Mouse (Mus musculus): ENCODE data around the gene Ccnl2. TPM values are rescaled to one million over a fixed set of nuclear protein-coding genes. Genes with fewer than 3 reads are reported as not detected.

The Ccnl2 gene
- 161 and 192 TPM in 2 replicates for polyA plus RNA-seq (2014; fragmentation: Nextera tagmentation; extraction: Ambion mirVana)

GRCm38 (mm10) chr4:155811929-155812664, at the start of gene Ccnl2:
Gene Ccnl2 (plus strand): TSS chr4:155812489.
- no peaks in the 10 kb centered on the region for H3K27me3 ChIP-seq (replicated peaks; ENCODE audit: control insufficient read depth, insufficient read depth, low read length)
- 1% methylated on average over 60 of the region's 60 CpGs for WGBS
- H3K9ac ChIP-seq (ENCODE audit: low read length): peak within 1 kb of the TSS; percentile 99
- peaks cover 75% of the 10 kb centered on the region for H3K36me3 ChIP-seq (ENCODE audit: control insufficient read depth, insufficient read depth, low read length)
- peaks cover 20% of the 10 kb centered on the region for H3K4me1 ChIP-seq (replicated peaks; ENCODE audit: control insufficient read depth, insufficient read depth, low read length)
- DNase-seq (ENCODE audit: low spot score): peak; percentile 95
- no peaks in the 10 kb centered on the region for H3K9me3 ChIP-seq (ENCODE audit: control insufficient read depth, low read length)
- H3K4me2 ChIP-seq (ENCODE audit: low read length): peak within 1 kb of the TSS; percentile 97
- H3K27ac ChIP-seq (ENCODE audit: low read depth): peak within 1 kb of the TSS; percentile 93
- ATAC-seq (replicated peaks; ENCODE audit: low FRiP score, low TSS enrichment, low read depth): peak; percentile 97
- H3K4me3 ChIP-seq (ENCODE audit: low read depth, low read length): peak within 1 kb of the TSS; percentile 100

DNA sequence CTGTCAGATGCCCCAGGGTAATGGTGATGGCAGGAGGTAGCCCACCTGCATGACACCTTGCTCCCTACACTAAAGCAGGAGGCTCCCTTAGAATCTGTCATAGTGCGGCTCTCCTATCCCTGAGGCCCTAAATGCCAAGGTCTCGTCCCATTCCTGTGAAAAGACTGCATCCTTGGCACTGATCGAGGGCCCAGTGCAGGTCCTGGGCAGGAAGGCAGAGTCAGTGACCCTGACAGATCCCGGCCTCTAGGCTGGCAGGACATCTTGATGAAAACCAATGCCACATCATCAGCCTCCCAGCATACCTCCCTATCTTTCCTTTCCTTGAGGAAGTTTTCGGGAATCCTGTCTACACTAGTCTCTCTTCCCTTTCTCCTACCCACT, 42.8 kb upstream of the Ccnl2 start:
- peak; percentile 67 for DNase-seq (ENCODE audit: low spot score)
- peak overlapping the region; percentile 55 for H3K4me3 ChIP-seq (ENCODE audit: low read depth, low read length)
- H3K9ac ChIP-seq (ENCODE audit: low read length): peak overlapping the region; percentile 55
- WGBS: 75% methylated on average over 5 of the region's 5 CpGs
- H3K9me3 ChIP-seq (ENCODE audit: control insufficient read depth, low read length): no peaks in the 10 kb centered on the region
- no peaks in the 10 kb centered on the region for H3K27me3 ChIP-seq (replicated peaks; ENCODE audit: control insufficient read depth, insufficient read depth, low read length)
- no peaks in the 10 kb centered on the region for H3K36me3 ChIP-seq (ENCODE audit: control insufficient read depth, insufficient read depth, low read length)
- H3K4me1 ChIP-seq (replicated peaks; ENCODE audit: control insufficient read depth, insufficient read depth, low read length): peaks cover 15% of the 10 kb centered on the region; the same call in 1 of the 2 replicates
- peak; percentile 0; the same call in 1 of the 2 replicates for ATAC-seq (replicated peaks; ENCODE audit: low FRiP score, low TSS enrichment, low read depth)
- H3K4me2 ChIP-seq (ENCODE audit: low read length): peak overlapping the region; percentile 76
- H3K27ac ChIP-seq (ENCODE audit: low read depth): 0 out of 2 replicates have a peak overlapping the region, but pooled peaks have one; percentile 16

- no peaks in the 10 kb centered on the region for H3K27me3 ChIP-seq (replicated peaks; ENCODE audit: control insufficient read depth, insufficient read depth, low read length)
- no peaks in the 10 kb centered on the region for H3K36me3 ChIP-seq (ENCODE audit: control insufficient read depth, insufficient read depth, low read length)
- H3K27ac ChIP-seq (ENCODE audit: low read depth): 0 out of 2 replicates have a peak overlapping the region, but pooled peaks have one; percentile 16
- peak; percentile 95 for DNase-seq (ENCODE audit: low spot score)
- peak overlapping the region; percentile 76 for H3K4me2 ChIP-seq (ENCODE audit: low read length)
- H3K4me1 ChIP-seq (replicated peaks; ENCODE audit: control insufficient read depth, insufficient read depth, low read length): peaks cover 16% of the 10 kb centered on the region
- peak; percentile 90 for ATAC-seq (replicated peaks; ENCODE audit: low FRiP score, low TSS enrichment, low read depth)
- H3K4me3 ChIP-seq (ENCODE audit: low read depth, low read length): peak overlapping the region; percentile 55
- WGBS: 0% methylated on average over 39 of the region's 39 CpGs
- H3K9me3 ChIP-seq (ENCODE audit: control insufficient read depth, low read length): no peaks in the 10 kb centered on the region
- H3K9ac ChIP-seq (ENCODE audit: low read length): peak overlapping the region; percentile 55
Measured at GRCm38 (mm10) chr4:155769880-155770512, 42.3 kb upstream of the Ccnl2 start.

GRCm38 (mm10) chr4:155770626-155771025, 41.7 kb upstream of the Ccnl2 start:
- no peak for DNase-seq (ENCODE audit: low spot score)
- Histone ChIP-seq H3K9ac (ENCODE audit: low read length) (peak overlapping the region; percentile 55), H3K4me1 (replicated peaks; ENCODE audit: control insufficient read depth, insufficient read depth, low read length) (peaks cover 20% of the 10 kb centered on the region), H3K36me3 (ENCODE audit: control insufficient read depth, insufficient read depth, low read length) (no peaks in the 10 kb centered on the region), H3K27ac (ENCODE audit: low read depth) (no peak overlapping the region), H3K9me3 (ENCODE audit: control insufficient read depth, low read length) (no peaks in the 10 kb centered on the region), H3K27me3 (replicated peaks; ENCODE audit: control insufficient read depth, insufficient read depth, low read length) (no peaks in the 10 kb centered on the region), H3K4me3 (ENCODE audit: low read depth, low read length) (peak overlapping the region; percentile 55), H3K4me2 (ENCODE audit: low read length) (peak overlapping the region; percentile 76)
- peak; percentile 5 for ATAC-seq (replicated peaks; ENCODE audit: low FRiP score, low TSS enrichment, low read depth)
- 39% methylated on average over 24 of the region's 24 CpGs for WGBS

DNA sequence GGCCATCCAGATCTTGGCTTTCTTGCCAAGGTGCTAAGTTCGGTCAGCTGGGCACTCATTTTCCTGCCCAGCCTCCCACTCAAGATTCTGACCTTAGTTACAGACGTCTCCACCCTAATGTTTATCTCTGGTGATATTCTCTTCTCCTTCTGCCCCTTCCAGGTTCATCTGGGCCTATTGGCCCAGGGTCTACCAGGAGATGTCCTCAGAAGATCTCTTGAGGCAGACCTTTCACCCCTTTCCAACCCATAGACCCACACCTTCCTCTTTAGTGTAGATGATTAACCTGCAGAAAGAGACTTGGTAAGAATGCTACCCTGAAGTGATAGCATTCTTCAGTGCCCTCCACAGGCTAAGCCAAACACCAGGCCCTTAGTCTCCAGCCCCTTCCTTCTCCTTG, 40.6 kb upstream of the Ccnl2 start:
- ATAC-seq (replicated peaks; ENCODE audit: low FRiP score, low TSS enrichment, low read depth) (no peak), DNase-seq (ENCODE audit: low spot score) (no peak)
- no peaks in the 10 kb centered on the region for H3K9me3 ChIP-seq (ENCODE audit: control insufficient read depth, low read length)
- no peaks in the 10 kb centered on the region for H3K27me3 ChIP-seq (replicated peaks; ENCODE audit: control insufficient read depth, insufficient read depth, low read length)
- H3K27ac ChIP-seq (ENCODE audit: low read depth): no peak overlapping the region
- peaks cover 20% of the 10 kb centered on the region for H3K4me1 ChIP-seq (replicated peaks; ENCODE audit: control insufficient read depth, insufficient read depth, low read length)
- no peaks in the 10 kb centered on the region for H3K36me3 ChIP-seq (ENCODE audit: control insufficient read depth, insufficient read depth, low read length)
- H3K4me2 ChIP-seq (ENCODE audit: low read length): no peak overlapping the region
- WGBS: 68% methylated on average over 2 of the region's 2 CpGs
- no peak overlapping the region for H3K4me3 ChIP-seq (ENCODE audit: low read depth, low read length)
- H3K9ac ChIP-seq (ENCODE audit: low read length): no peak overlapping the region

DNA sequence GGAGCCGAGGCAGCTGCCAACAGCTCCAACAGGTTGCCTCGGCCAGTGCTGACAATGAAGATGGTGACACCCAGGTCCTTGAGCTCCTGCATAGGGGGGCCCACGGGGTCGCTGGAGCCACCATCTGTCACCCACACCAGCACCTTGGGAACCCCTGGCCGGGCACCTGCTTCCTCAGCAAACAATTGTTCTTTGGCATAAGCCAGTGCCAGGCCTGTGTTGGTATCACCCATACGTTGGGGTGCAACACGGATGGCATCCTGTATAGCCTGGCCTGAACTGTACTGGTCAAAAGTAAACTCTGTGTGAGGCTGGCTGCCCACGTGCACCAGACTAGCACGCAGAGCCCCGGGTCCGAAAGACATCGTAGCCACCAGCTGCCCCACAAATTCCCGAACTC, 39.5 kb upstream of the Ccnl2 start:
- no peak overlapping the region for H3K4me3 ChIP-seq (ENCODE audit: low read depth, low read length)
- H3K9ac ChIP-seq (ENCODE audit: low read length): no peak overlapping the region
- no peaks in the 10 kb centered on the region for H3K27me3 ChIP-seq (replicated peaks; ENCODE audit: control insufficient read depth, insufficient read depth, low read length)
- WGBS: 86% methylated on average over 13 of the region's 13 CpGs
- H3K9me3 ChIP-seq (ENCODE audit: control insufficient read depth, low read length): no peaks in the 10 kb centered on the region
- no peak for DNase-seq (ENCODE audit: low spot score)
- no peak overlapping the region for H3K4me2 ChIP-seq (ENCODE audit: low read length)
- no peak overlapping the region for H3K27ac ChIP-seq (ENCODE audit: low read depth)
- H3K36me3 ChIP-seq (ENCODE audit: control insufficient read depth, insufficient read depth, low read length): no peaks in the 10 kb centered on the region
- H3K4me1 ChIP-seq (replicated peaks; ENCODE audit: control insufficient read depth, insufficient read depth, low read length): peaks cover 20% of the 10 kb centered on the region
- no peak for ATAC-seq (replicated peaks; ENCODE audit: low FRiP score, low TSS enrichment, low read depth)

- WGBS: 37% methylated on average over 5 of the region's 5 CpGs
- Histone ChIP-seq H3K4me1 (replicated peaks; ENCODE audit: control insufficient read depth, insufficient read depth, low read length) (peaks cover 20% of the 10 kb centered on the region), H3K27ac (ENCODE audit: low read depth) (no peak overlapping the region), H3K4me2 (ENCODE audit: low read length) (peak overlapping the region; percentile 93), H3K36me3 (ENCODE audit: control insufficient read depth, insufficient read depth, low read length) (no peaks in the 10 kb centered on the region), H3K27me3 (replicated peaks; ENCODE audit: control insufficient read depth, insufficient read depth, low read length) (no peaks in the 10 kb centered on the region), H3K9me3 (ENCODE audit: control insufficient read depth, low read length) (no peaks in the 10 kb centered on the region), H3K4me3 (ENCODE audit: low read depth, low read length) (peak overlapping the region; percentile 43), H3K9ac (ENCODE audit: low read length) (no peak overlapping the region; the same call in 1 of the 2 replicates)
- DNase-seq (ENCODE audit: low spot score): no peak
- no peak for ATAC-seq (replicated peaks; ENCODE audit: low FRiP score, low TSS enrichment, low read depth)
Measured at GRCm38 (mm10) chr4:155773335-155774078, 38.8 kb upstream of the Ccnl2 start.

GRCm38 (mm10) chr4:155774280-155774754, 38.0 kb upstream of the Ccnl2 start, which contains the start of gene Vwa1:
Gene Vwa1 (minus strand): TSS chr4:155774698.
- H3K27me3 ChIP-seq (replicated peaks; ENCODE audit: control insufficient read depth, insufficient read depth, low read length): no peaks in the 10 kb centered on the region
- peak; percentile 93 for DNase-seq (ENCODE audit: low spot score)
- peak within 1 kb of the TSS; percentile 57 for H3K27ac ChIP-seq (ENCODE audit: low read depth)
- no peaks in the 10 kb centered on the region for H3K9me3 ChIP-seq (ENCODE audit: control insufficient read depth, low read length)
- under 1% methylated on average over 35 of the region's 35 CpGs for WGBS
- peak within 1 kb of the TSS; percentile 43 for H3K4me3 ChIP-seq (ENCODE audit: low read depth, low read length)
- ATAC-seq (replicated peaks; ENCODE audit: low FRiP score, low TSS enrichment, low read depth): peak; percentile 76
- no peaks in the 10 kb centered on the region for H3K36me3 ChIP-seq (ENCODE audit: control insufficient read depth, insufficient read depth, low read length)
- peak within 1 kb of the TSS; percentile 93 for H3K4me2 ChIP-seq (ENCODE audit: low read length)
- H3K9ac ChIP-seq (ENCODE audit: low read length): peak within 1 kb of the TSS; percentile 41
- H3K4me1 ChIP-seq (replicated peaks; ENCODE audit: control insufficient read depth, insufficient read depth, low read length): peaks cover 19% of the 10 kb centered on the region
